Mouse (Mus musculus): Measurements from ENCODE around the gene Dcxr. TPM values are rescaled to one million over a fixed set of nuclear protein-coding genes. Genes with fewer than 3 reads are reported as not detected.

The Dcxr gene
- polyA plus RNA-seq, 1 experiment from 2014 or later: 8.4 TPM

- Histone ChIP-seq H3K36me3 (peaks cover 68% of the 10 kb centered on the region), H3K4me1 (peaks cover 25% of the 10 kb centered on the region), H3K27me3 (replicated peaks) (no peaks in the 10 kb centered on the region), H3K9ac (peak within 1 kb of the TSS; percentile 83), H3K4me2 (peak within 1 kb of the TSS; percentile 99), H3K4me3 (peak within 1 kb of the TSS; percentile 75), H3K27ac (peak within 1 kb of the TSS; percentile 77), H3K9me3 (replicated peaks) (no peaks in the 10 kb centered on the region)
- WGBS (ENCODE audit: insufficient replicate concordance): 3% methylated on average over 53 of the region's 53 CpGs
- peak; percentile 96 for ATAC-seq
Measured at GRCm38 (mm10) chr11:120713580-120714518, 13.2 kb downstream of the Dcxr start, which contains the start of the genes Cenpx and Lrrc45. TSS of gene Cenpx (minus strand) at chr11:120713738. TSS of gene Lrrc45 (plus strand) at chr11:120713925.

- ATAC-seq: peak; percentile 27
- under 1% methylated on average over 38 of the region's 38 CpGs for WGBS (ENCODE audit: insufficient replicate concordance)
Measured at GRCm38 (mm10) chr11:120712771-120713568, 14.1 kb downstream of the Dcxr start.

DNA sequence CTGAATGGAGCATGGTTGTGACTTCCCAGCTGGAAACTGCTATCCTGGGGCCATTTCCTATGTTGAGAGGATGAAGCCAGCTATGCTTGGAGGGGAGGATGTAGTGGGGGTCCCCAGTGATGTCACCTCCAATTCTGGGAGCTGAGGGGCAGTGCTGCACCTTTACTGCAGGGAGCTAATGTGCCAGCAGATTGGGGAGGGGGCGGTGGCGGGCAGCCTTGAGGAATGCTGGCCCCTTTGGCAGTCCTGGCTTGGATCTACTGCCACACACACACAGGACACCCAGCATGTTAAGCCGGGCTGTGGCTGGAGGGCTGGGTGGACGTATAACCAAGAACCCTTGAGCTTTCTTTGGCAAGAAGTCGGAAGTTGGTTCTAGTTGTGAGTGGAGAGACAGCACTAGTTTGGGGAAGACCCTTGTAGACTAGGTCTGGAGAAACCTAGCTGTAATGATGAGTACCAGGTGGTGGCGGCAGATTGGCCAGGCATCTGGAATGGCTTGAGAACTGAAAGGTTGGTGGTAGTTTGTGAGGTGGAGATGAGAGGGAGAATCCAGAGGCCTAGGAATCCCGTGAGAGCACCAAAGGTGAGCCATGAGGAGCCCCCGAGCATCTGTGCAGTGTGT, 15.0 kb downstream of the Dcxr start:
- no peak overlapping the region for H3K27ac ChIP-seq
- H3K4me2 ChIP-seq: peak overlapping the region; percentile 99
- WGBS (ENCODE audit: insufficient replicate concordance): 60% methylated on average over 8 of the region's 8 CpGs
- ATAC-seq: no peak
- no peaks in the 10 kb centered on the region for H3K9me3 ChIP-seq (replicated peaks)
- peak overlapping the region; percentile 75; the same call in 1 of the 2 replicates for H3K4me3 ChIP-seq
- H3K4me1 ChIP-seq: peaks cover 29% of the 10 kb centered on the region
- H3K27me3 ChIP-seq (replicated peaks): no peaks in the 10 kb centered on the region
- peak overlapping the region; percentile 83; the same call in 1 of the 2 replicates for H3K9ac ChIP-seq
- H3K36me3 ChIP-seq: peaks cover 56% of the 10 kb centered on the region

More at GRCm38 (mm10) chr11:120712771-120713568, 14.1 kb downstream of the Dcxr start:
- Histone ChIP-seq H3K9ac (peak overlapping the region; percentile 83), H3K4me3 (peak overlapping the region; percentile 75), H3K9me3 (replicated peaks) (no peaks in the 10 kb centered on the region), H3K27me3 (replicated peaks) (no peaks in the 10 kb centered on the region), H3K27ac (peak overlapping the region; percentile 77), H3K4me2 (peak overlapping the region; percentile 99), H3K4me1 (peaks cover 25% of the 10 kb centered on the region), H3K36me3 (peaks cover 65% of the 10 kb centered on the region)

GRCm38 (mm10) chr11:120710672-120711071, 16.4 kb downstream of the Dcxr start:
- Histone ChIP-seq H3K4me2 (no peak overlapping the region), H3K9ac (no peak overlapping the region), H3K4me3 (no peak overlapping the region), H3K9me3 (replicated peaks) (no peaks in the 10 kb centered on the region), H3K36me3 (peaks cover 53% of the 10 kb centered on the region), H3K27me3 (replicated peaks) (no peaks in the 10 kb centered on the region), H3K4me1 (peaks cover 39% of the 10 kb centered on the region), H3K27ac (no peak overlapping the region)
- no peak for ATAC-seq
- 79% methylated on average over 5 of the region's 5 CpGs for WGBS (ENCODE audit: insufficient replicate concordance)

- H3K4me3 ChIP-seq: no peak overlapping the region
- no peak for ATAC-seq
- peaks cover 44% of the 10 kb centered on the region for H3K36me3 ChIP-seq
- 68% methylated on average over 2 of the region's 2 CpGs for WGBS (ENCODE audit: insufficient replicate concordance)
- H3K9me3 ChIP-seq (replicated peaks): no peaks in the 10 kb centered on the region
- H3K9ac ChIP-seq: no peak overlapping the region
- H3K4me2 ChIP-seq: no peak overlapping the region
- H3K27me3 ChIP-seq (replicated peaks): no peaks in the 10 kb centered on the region
- no peak overlapping the region for H3K27ac ChIP-seq
- H3K4me1 ChIP-seq: peaks cover 40% of the 10 kb centered on the region
Measured at GRCm38 (mm10) chr11:120709551-120709950, 17.5 kb downstream of the Dcxr start.

DNA sequence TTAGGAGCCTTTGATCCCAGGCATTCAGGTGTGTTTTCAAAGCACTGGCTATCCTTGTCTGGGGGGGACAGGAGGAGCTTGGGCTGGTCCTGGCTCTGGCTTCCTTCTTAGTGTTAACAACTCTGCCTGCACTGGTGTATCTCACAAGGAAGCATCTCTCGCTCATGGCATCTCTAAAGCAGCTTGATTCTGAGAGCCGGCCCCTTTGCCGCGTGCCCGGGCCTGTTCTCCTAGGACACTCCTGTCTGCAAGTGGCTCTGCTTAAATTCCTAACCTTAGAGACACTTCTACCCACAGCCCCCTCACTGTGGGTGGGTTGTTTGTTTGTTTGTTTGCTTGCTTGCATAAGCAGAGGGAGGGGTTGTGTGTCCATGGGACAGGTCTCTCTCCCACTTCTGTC, 19.1 kb downstream of the Dcxr start:
- no peaks in the 10 kb centered on the region for H3K9me3 ChIP-seq (replicated peaks)
- peaks cover 53% of the 10 kb centered on the region for H3K36me3 ChIP-seq
- no peak overlapping the region for H3K27ac ChIP-seq
- H3K27me3 ChIP-seq (replicated peaks): no peaks in the 10 kb centered on the region
- H3K4me3 ChIP-seq: no peak overlapping the region
- H3K4me2 ChIP-seq: no peak overlapping the region
- H3K9ac ChIP-seq: no peak overlapping the region; the same call in 1 of the 2 replicates
- peaks cover 30% of the 10 kb centered on the region for H3K4me1 ChIP-seq
- ATAC-seq: no peak
- WGBS (ENCODE audit: insufficient replicate concordance): 69% methylated on average over 5 of the region's 5 CpGs

GRCm38 (mm10) chr11:120707225-120707624, 19.9 kb downstream of the Dcxr start:
- no peak for ATAC-seq
- no peak overlapping the region for H3K9ac ChIP-seq
- H3K4me2 ChIP-seq: no peak overlapping the region
- no peaks in the 10 kb centered on the region for H3K9me3 ChIP-seq (replicated peaks)
- H3K4me3 ChIP-seq: no peak overlapping the region
- peaks cover 58% of the 10 kb centered on the region for H3K36me3 ChIP-seq
- WGBS (ENCODE audit: insufficient replicate concordance): 53% methylated on average over 12 of the region's 12 CpGs
- no peak overlapping the region for H3K27ac ChIP-seq
- no peaks in the 10 kb centered on the region for H3K27me3 ChIP-seq (replicated peaks)
- H3K4me1 ChIP-seq: peaks cover 22% of the 10 kb centered on the region

GRCm38 (mm10) chr11:120706120-120706519, 21.0 kb downstream of the Dcxr start:
- ATAC-seq: no peak
- Histone ChIP-seq H3K4me1 (peaks cover 22% of the 10 kb centered on the region), H3K27me3 (replicated peaks) (no peaks in the 10 kb centered on the region), H3K36me3 (peaks cover 63% of the 10 kb centered on the region), H3K9ac (no peak overlapping the region), H3K4me2 (no peak overlapping the region), H3K27ac (no peak overlapping the region), H3K4me3 (no peak overlapping the region), H3K9me3 (replicated peaks) (no peaks in the 10 kb centered on the region)
- WGBS (ENCODE audit: insufficient replicate concordance): 72% methylated on average over 5 of the region's 5 CpGs

DNA sequence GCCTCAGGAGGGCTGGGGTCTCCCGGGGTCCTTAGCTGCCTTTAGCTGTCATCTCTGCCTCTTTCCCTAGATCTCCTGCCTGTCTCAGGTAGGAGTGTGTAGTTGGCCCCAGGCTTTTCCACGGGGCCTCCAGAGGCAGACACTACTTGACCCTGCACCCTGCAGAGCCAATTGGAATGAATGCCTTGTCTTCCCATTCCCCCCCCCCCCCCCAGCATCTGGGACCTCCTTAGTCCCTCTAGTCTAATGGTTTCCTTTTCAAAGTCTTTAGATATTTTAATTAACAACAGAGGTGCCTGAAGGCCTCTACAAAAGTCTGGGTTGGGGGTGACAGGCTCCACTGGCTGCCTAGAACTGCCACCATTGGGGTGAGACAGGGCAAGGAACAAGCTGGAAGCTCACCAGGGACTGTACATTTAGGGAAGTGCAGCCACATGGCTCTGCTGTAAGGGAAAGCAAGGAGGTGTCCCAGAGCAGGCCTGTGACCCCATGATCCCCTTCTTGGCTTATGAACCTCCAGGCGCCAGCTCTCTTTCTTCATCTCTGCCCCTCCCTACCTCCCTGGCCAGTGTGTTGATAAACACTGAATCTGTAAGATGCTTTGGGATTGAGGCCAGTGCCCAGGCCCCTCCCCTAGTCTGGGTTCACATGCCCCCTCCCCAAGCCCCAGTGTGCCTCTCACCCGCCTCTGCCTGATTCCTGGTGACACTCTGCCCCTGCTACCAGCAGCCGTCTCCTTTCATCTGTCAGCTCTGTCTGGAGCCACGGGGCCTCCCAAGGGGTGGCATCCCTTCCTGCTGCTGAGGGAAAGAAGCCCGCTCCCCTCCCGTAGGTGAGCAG, 22.4 kb downstream of the Dcxr start:
- no peak for ATAC-seq
- Histone ChIP-seq H3K4me1 (peaks cover 22% of the 10 kb centered on the region), H3K27me3 (replicated peaks) (no peaks in the 10 kb centered on the region), H3K4me3 (no peak overlapping the region), H3K4me2 (no peak overlapping the region), H3K27ac (no peak overlapping the region), H3K9ac (no peak overlapping the region), H3K36me3 (peaks cover 58% of the 10 kb centered on the region), H3K9me3 (replicated peaks) (no peaks in the 10 kb centered on the region)
- 54% methylated on average over 8 of the region's 8 CpGs for WGBS (ENCODE audit: insufficient replicate concordance)

DNA sequence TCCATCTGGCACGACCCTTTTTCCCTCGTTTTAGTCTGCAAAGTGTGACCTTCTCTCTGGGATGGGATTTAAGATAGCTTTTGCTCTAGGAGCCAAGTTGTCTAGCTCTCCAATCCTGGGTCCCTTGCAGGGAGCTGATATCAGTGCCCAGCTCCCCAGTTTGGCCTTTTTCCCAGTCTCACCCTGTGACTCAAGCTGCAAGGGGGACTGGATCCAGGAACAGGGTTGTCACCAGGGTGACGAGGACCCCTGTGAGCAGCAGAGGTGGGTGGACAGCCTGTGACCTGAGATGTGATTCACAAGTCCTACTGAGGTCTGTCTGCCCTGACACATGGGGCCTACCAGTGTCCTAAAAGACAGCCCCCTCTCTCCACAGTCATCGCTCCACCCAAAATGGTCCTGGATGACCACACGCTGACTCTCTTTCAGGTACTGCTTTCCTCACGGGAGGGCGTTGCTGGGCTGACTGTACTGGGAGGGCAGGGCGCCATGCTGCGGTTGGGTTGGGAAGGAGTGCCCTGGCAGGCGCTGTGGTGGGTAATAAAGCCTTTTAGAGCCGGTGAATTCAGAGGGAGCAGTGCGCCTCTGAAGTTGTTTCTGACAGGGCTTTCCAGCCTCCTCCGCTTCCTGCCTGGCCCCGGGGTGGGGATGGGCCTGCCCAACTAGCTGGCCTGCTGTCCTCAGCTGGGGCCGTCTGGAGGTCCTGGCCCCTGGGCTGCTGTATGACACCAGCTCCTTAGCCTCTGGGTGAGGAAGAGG, 23.2 kb downstream of the Dcxr start:
- H3K27me3 ChIP-seq (replicated peaks): no peaks in the 10 kb centered on the region
- 63% methylated on average over 15 of the region's 15 CpGs for WGBS (ENCODE audit: insufficient replicate concordance)
- peaks cover 58% of the 10 kb centered on the region for H3K36me3 ChIP-seq
- no peak overlapping the region for H3K4me3 ChIP-seq
- no peak overlapping the region for H3K27ac ChIP-seq
- no peak for ATAC-seq
- no peak overlapping the region for H3K9ac ChIP-seq
- H3K4me2 ChIP-seq: no peak overlapping the region
- no peaks in the 10 kb centered on the region for H3K9me3 ChIP-seq (replicated peaks)
- H3K4me1 ChIP-seq: peaks cover 22% of the 10 kb centered on the region
